Comparison of ENCODE assay signal across 8 mouse cellular contexts in genomic region chr4:44065355-44066025, GRCm38 (mm10). TPM values are rescaled to one million over a fixed set of nuclear protein-coding genes. Genes with fewer than 3 reads are reported as not detected.
DNase-seq lines count a peak whose midpoint lies in the region; ATAC-seq lines count a peak whose summit lies in the region.

No protein-coding gene starts in this region.

- H3K36me3 ChIP-seq in hindbrain, embryonic 14.5 days (replicated peaks; ENCODE audit: control insufficient read depth, insufficient read depth), result peaks cover 12% of the 10 kb centered on the region

- 40% methylated on average over 16 of the region's 16 CpGs for WGBS in hindbrain, embryonic 14.5 days

- peak; percentile 57; the same call in 1 of the 2 replicates for ATAC-seq in hindbrain, embryonic 14.5 days (ENCODE audit: low FRiP score)

- H3K27me3 ChIP-seq in hindbrain, embryonic 14.5 days (ENCODE audit: control insufficient read depth, insufficient read depth, low read length), result no peaks in the 10 kb centered on the region

- H3K4me2 ChIP-seq in hindbrain, embryonic 14.5 days (replicated peaks), result no peak overlapping the region

- no peaks in the 10 kb centered on the region for H3K9me3 ChIP-seq in hindbrain, embryonic 14.5 days (ENCODE audit: control insufficient read depth, low read length)

- H3K9ac ChIP-seq in hindbrain, embryonic 14.5 days, result no peak overlapping the region

- no peaks in the 10 kb centered on the region; the same call in 1 of the 2 replicates for H3K4me1 ChIP-seq in hindbrain, embryonic 14.5 days (replicated peaks; ENCODE audit: control insufficient read depth, insufficient read depth, low read length)

- H3K27ac ChIP-seq in hindbrain, embryonic 14.5 days, result no peak overlapping the region

- H3K4me3 ChIP-seq in hindbrain, embryonic 14.5 days (replicated peaks; ENCODE audit: low read length), result no peak overlapping the region

- peak; percentile 96 for DNase-seq in R1 (ENCODE audit: low read depth, low spot score)
- peak; percentile 91 to 95 for DNase-seq in cerebellum, postnatal 25 days
- peak; percentile 90 to 96 for DNase-seq in frontal cortex, postnatal 25 days (ENCODE audit: low spot score in 2 of 2)
- DNase-seq in hindbrain, embryonic 14.5 days (ENCODE audit: low spot score), result peak; percentile 95
- peak; percentile 92 to 98 for DNase-seq in layer of hippocampus, postnatal 25 days (ENCODE audit: extremely low spot score in 1 of 2, low spot score in 1 of 2)
- peak; percentile 92 for DNase-seq in lung, postnatal 25 days (ENCODE audit: low spot score)
- peak; percentile 86 for DNase-seq in retina, postnatal 1 day
- peak; percentile 97 for DNase-seq in thymus, postnatal 4 days

RNA-seq across cellular contexts. Expression of gene Gne, which starts 18.5 kb away (rescaled TPM):
- 32.1 and 35.1 TPM in 2 replicates for polyA plus RNA-seq in hindbrain, embryonic 14.5 days (2014; fragmentation: Nextera tagmentation; extraction: Ambion mirVana)
- 10 to 100 TPM; 46.3 to 47.5 TPM for total RNA-seq in layer of hippocampus, postnatal 25 days (2021)
